Mouse (Mus musculus): Measurements from ENCODE around the gene Inhbc. TPM values are rescaled to one million over a fixed set of nuclear protein-coding genes. Genes with fewer than 3 reads are reported as not detected.

The Inhbc gene
- total and polyA plus RNA-seq, 3 experiments = not detected

- DNase-seq (ENCODE audit: low read depth, low spot score) = no peak
- no peak overlapping the region for H3K9ac ChIP-seq (ENCODE audit: control insufficient read depth, low read depth, low read length, poor library complexity, severe bottlenecking)
- no peaks in the 10 kb centered on the region for H3K27me3 ChIP-seq (ENCODE audit: control insufficient read depth in 1 of 2, insufficient read depth in 2 of 2, low read length in 2 of 2)
- no peak overlapping the region for H3K27ac ChIP-seq (ENCODE audit: control insufficient read depth, low read depth, low read length)
- H3K36me3 ChIP-seq (ENCODE audit: control insufficient read depth in 1 of 2, insufficient read depth in 2 of 2, low read length in 2 of 2) = peaks cover 0 to 8% of the 10 kb centered on the region in 2 experiments; a peak in 2 of 4 replicates
- TF ChIP-seq GABPA (IDR thresholded peaks at IDR 0.05; ENCODE audit: low read depth, low read length) (no peak), POLR2A (IDR thresholded peaks at IDR 0.05; ENCODE audit: control insufficient read depth in 1 of 2, insufficient read depth in 1 of 2, low read depth in 1 of 2, low read length in 2 of 2, poor library complexity in 1 of 2) (no peak), ZC3H11A (IDR thresholded peaks at IDR 0.05; ENCODE audit: low read depth, low read length) (no peak), RCOR1 (IDR thresholded peaks at IDR 0.05; ENCODE audit: low read depth, low read length) (no peak), MAFK (IDR thresholded peaks at IDR 0.05; ENCODE audit: borderline replicate concordance, low read depth, low read length) (no peak), MAZ (IDR thresholded peaks at IDR 0.05; ENCODE audit: low read depth, low read length) (no peak), ETS1 (IDR thresholded peaks at IDR 0.05; ENCODE audit: low read depth, low read length) (no peak), E2F4 (IDR thresholded peaks at IDR 0.05; ENCODE audit: borderline replicate concordance, low read depth, low read length) (no peak)
- H3K79me2 ChIP-seq (ENCODE audit: control insufficient read depth, insufficient read depth, low read length, poor library complexity) = peaks cover 5% of the 10 kb centered on the region; the same call in 1 of the 2 replicates
- H3K9me3 ChIP-seq (replicated peaks; ENCODE audit: insufficient read depth, low read length) = no peaks in the 10 kb centered on the region
- no peaks in the 10 kb centered on the region for H3K4me1 ChIP-seq (ENCODE audit: control insufficient read depth in 1 of 2, insufficient read depth in 2 of 2, low read length in 2 of 2)
- H3K4me3 ChIP-seq (ENCODE audit: control insufficient read depth in 1 of 2, insufficient read depth in 1 of 2, low read depth in 2 of 2, low read length in 2 of 2) = no peak overlapping the region
Measured at GRCm38 (mm10) chr10:127391774-127392173, 21.5 kb upstream of the Inhbc start.

GRCm38 (mm10) chr10:127381743-127382134, 11.5 kb upstream of the Inhbc start:
- H3K4me1 ChIP-seq (ENCODE audit: control insufficient read depth in 1 of 2, insufficient read depth in 2 of 2, low read length in 2 of 2) = peaks cover 4 to 5% of the 10 kb centered on the region in 2 experiments
- H3K36me3 ChIP-seq (ENCODE audit: control insufficient read depth in 1 of 2, insufficient read depth in 2 of 2, low read length in 2 of 2) = peaks cover 0 to 13% of the 10 kb centered on the region in 2 experiments; a peak in 3 of 4 replicates
- H3K9ac ChIP-seq (ENCODE audit: control insufficient read depth, low read depth, low read length, poor library complexity, severe bottlenecking) = peak overlapping the region; percentile 70
- peaks cover 23% of the 10 kb centered on the region for H3K79me2 ChIP-seq (ENCODE audit: control insufficient read depth, insufficient read depth, low read length, poor library complexity)
- TF ChIP-seq POLR2AphosphoS2 (IDR thresholded peaks at IDR 0.05; ENCODE audit: low read length) = 0 out of 2 replicates have a peak, but pooled peaks have one; percentile 15
- no peak for TF ChIP-seq MAX (IDR thresholded peaks at IDR 0.05; ENCODE audit: low read length)
- TF ChIP-seq GATA1 (IDR thresholded peaks at IDR 0.05; ENCODE audit: low read depth, low read length) = no peak
- H3K9me3 ChIP-seq (replicated peaks; ENCODE audit: insufficient read depth, low read length) = no peaks in the 10 kb centered on the region
- DNase-seq (ENCODE audit: low read depth, low spot score) = no peak
- H3K27ac ChIP-seq (ENCODE audit: control insufficient read depth, low read depth, low read length) = no peak overlapping the region
- no peaks in the 10 kb centered on the region for H3K27me3 ChIP-seq (ENCODE audit: control insufficient read depth in 1 of 2, insufficient read depth in 2 of 2, low read length in 2 of 2)
- H3K4me3 ChIP-seq (ENCODE audit: control insufficient read depth in 1 of 2, insufficient read depth in 1 of 2, low read depth in 2 of 2, low read length in 2 of 2) = peak overlapping the region; percentile 67 to 99; a peak in 3 of 4 replicates

GRCm38 (mm10) chr10:127380767-127381742, 10.8 kb upstream of the Inhbc start:
- Histone ChIP-seq H3K4me3 (ENCODE audit: control insufficient read depth in 1 of 2, insufficient read depth in 1 of 2, low read depth in 2 of 2, low read length in 2 of 2) (peak overlapping the region; percentile 67 to 99), H3K27ac (ENCODE audit: control insufficient read depth, low read depth, low read length) (peak overlapping the region; percentile 31), H3K36me3 (ENCODE audit: control insufficient read depth in 1 of 2, insufficient read depth in 2 of 2, low read length in 2 of 2) (peaks cover 0 to 13% of the 10 kb centered on the region in 2 experiments; a peak in 3 of 4 replicates), H3K9ac (ENCODE audit: control insufficient read depth, low read depth, low read length, poor library complexity, severe bottlenecking) (peak overlapping the region; percentile 70), H3K27me3 (ENCODE audit: control insufficient read depth in 1 of 2, insufficient read depth in 2 of 2, low read length in 2 of 2) (no peaks in the 10 kb centered on the region), H3K4me1 (ENCODE audit: control insufficient read depth in 1 of 2, insufficient read depth in 2 of 2, low read length in 2 of 2) (peaks cover 4 to 5% of the 10 kb centered on the region in 2 experiments), H3K79me2 (ENCODE audit: control insufficient read depth, insufficient read depth, low read length, poor library complexity) (peaks cover 18% of the 10 kb centered on the region), H3K9me3 (replicated peaks; ENCODE audit: insufficient read depth, low read length) (no peaks in the 10 kb centered on the region)
- DNase-seq (ENCODE audit: low read depth, low spot score) = peak; percentile 68
- TF ChIP-seq POLR2A (IDR thresholded peaks at IDR 0.05; ENCODE audit: control insufficient read depth in 1 of 2, insufficient read depth in 1 of 2, low read depth in 1 of 2, low read length in 2 of 2, poor library complexity in 1 of 2) (no peak), MXI1 (IDR thresholded peaks at IDR 0.05; ENCODE audit: low read depth, low read length) (no peak), GABPA (IDR thresholded peaks at IDR 0.05; ENCODE audit: low read depth, low read length) (no peak), ZKSCAN1 (IDR thresholded peaks at IDR 0.05; ENCODE audit: low read depth, low read length) (no peak), CTCF (IDR thresholded peaks at IDR 0.05 in 2 of 3, conservative IDR thresholded peaks at IDR 0.05 in 1 of 3; ENCODE audit: control insufficient read depth in 1 of 3, insufficient read depth in 1 of 3, low read depth in 2 of 3, low read length in 3 of 3, poor library complexity in 1 of 3, severe bottlenecking in 1 of 3) (0 out of 6 replicates have a peak, but pooled peaks of 1 of the 3 experiments have one; percentile 4), BHLHE40 (IDR thresholded peaks at IDR 0.05; ENCODE audit: borderline replicate concordance, low read depth, low read length) (no peak), UBTF (IDR thresholded peaks at IDR 0.05; ENCODE audit: borderline replicate concordance, insufficient read depth, low read depth, low read length) (no peak), HCFC1 (IDR thresholded peaks at IDR 0.05; ENCODE audit: low read depth, low read length) (0 out of 2 replicates have a peak, but pooled peaks have one; percentile 13), ELF1 (IDR thresholded peaks at IDR 0.05; ENCODE audit: low read depth, low read length) (no peak), TBP (IDR thresholded peaks at IDR 0.05; ENCODE audit: low read depth, low read length) (0 out of 2 replicates have a peak, but pooled peaks have one; percentile 37), USF1 (IDR thresholded peaks at IDR 0.05; ENCODE audit: low read depth, low read length) (no peak), POLR2AphosphoS2 (IDR thresholded peaks at IDR 0.05; ENCODE audit: low read length) (no peak), ZC3H11A (IDR thresholded peaks at IDR 0.05; ENCODE audit: low read depth, low read length) (no peak), TAL1 (IDR thresholded peaks at IDR 0.05; ENCODE audit: low read length) (no peak), SIN3A (IDR thresholded peaks at IDR 0.05; ENCODE audit: low read length) (peak; percentile 41), NELFE (IDR thresholded peaks at IDR 0.05; ENCODE audit: low read depth, low read length) (0 out of 2 replicates have a peak, but pooled peaks have one; percentile 18)
